Mouse (Mus musculus): Measurements from ENCODE around the gene Myct1. TPM values are rescaled to one million over a fixed set of nuclear protein-coding genes. Genes with fewer than 3 reads are reported as not detected.
A peak's percentile ranks its signal among the peaks of the same experiment; 100 is the strongest.

The Myct1 gene
- polyA plus RNA-seq, 1 experiment from 2014 or later, result 5.2 TPM

- no peak overlapping the region for H3K27ac ChIP-seq (replicated peaks)
- no peak overlapping the region for H3K9ac ChIP-seq
- no peak; the same call in 1 of the 2 replicates for ATAC-seq (ENCODE audit: extremely low read depth, insufficient number of reproducible peaks, low FRiP score, low TSS enrichment)
- H3K4me3 ChIP-seq, result no peak overlapping the region
- 77% methylated on average over 4 of the region's 4 CpGs for WGBS
- no peaks in the 10 kb centered on the region for H3K27me3 ChIP-seq (replicated peaks)
- no peaks in the 10 kb centered on the region for H3K9me3 ChIP-seq
- H3K4me2 ChIP-seq, result no peak overlapping the region
- H3K36me3 ChIP-seq, result no peaks in the 10 kb centered on the region
- H3K4me1 ChIP-seq, result no peaks in the 10 kb centered on the region
Measured at GRCm38 (mm10) chr10:5568991-5569390, 24.6 kb upstream of the Myct1 start.

GRCm38 (mm10) chr10:5570059-5570458 is 23.5 kb upstream of the Myct1 start:
- ATAC-seq (ENCODE audit: extremely low read depth, insufficient number of reproducible peaks, low FRiP score, low TSS enrichment), result no peak
- WGBS, result 71% methylated on average over 8 of the region's 8 CpGs
- no peak overlapping the region for H3K27ac ChIP-seq (replicated peaks)

GRCm38 (mm10) chr10:5571332-5571731 is 22.2 kb upstream of the Myct1 start:
- no peaks in the 10 kb centered on the region for H3K36me3 ChIP-seq
- H3K9ac ChIP-seq, result no peak overlapping the region
- ATAC-seq (ENCODE audit: extremely low read depth, insufficient number of reproducible peaks, low FRiP score, low TSS enrichment), result no peak
- H3K27me3 ChIP-seq (replicated peaks), result no peaks in the 10 kb centered on the region
- H3K9me3 ChIP-seq, result peaks cover 4% of the 10 kb centered on the region; the same call in 1 of the 2 replicates
- 67% methylated on average over 5 of the region's 5 CpGs for WGBS
- H3K4me1 ChIP-seq, result no peaks in the 10 kb centered on the region
- no peak overlapping the region for H3K4me2 ChIP-seq
- no peak overlapping the region for H3K27ac ChIP-seq (replicated peaks)
- H3K4me3 ChIP-seq, result no peak overlapping the region

More at GRCm38 (mm10) chr10:5570059-5570458, 23.5 kb upstream of the Myct1 start:
- H3K36me3 ChIP-seq, result no peaks in the 10 kb centered on the region
- no peak overlapping the region for H3K9ac ChIP-seq
- H3K27me3 ChIP-seq (replicated peaks), result no peaks in the 10 kb centered on the region
- no peaks in the 10 kb centered on the region for H3K4me1 ChIP-seq
- H3K4me3 ChIP-seq, result no peak overlapping the region
- H3K4me2 ChIP-seq, result no peak overlapping the region
- peaks cover 4% of the 10 kb centered on the region; the same call in 1 of the 2 replicates for H3K9me3 ChIP-seq

GRCm38 (mm10) chr10:5573328-5573727 is 20.2 kb upstream of the Myct1 start:
- Histone ChIP-seq H3K9ac (no peak overlapping the region), H3K4me1 (no peaks in the 10 kb centered on the region), H3K4me2 (no peak overlapping the region), H3K36me3 (no peaks in the 10 kb centered on the region), H3K9me3 (peaks cover 4% of the 10 kb centered on the region; the same call in 1 of the 2 replicates), H3K4me3 (no peak overlapping the region), H3K27ac (replicated peaks) (no peak overlapping the region), H3K27me3 (replicated peaks) (no peaks in the 10 kb centered on the region)
- ATAC-seq (ENCODE audit: extremely low read depth, insufficient number of reproducible peaks, low FRiP score, low TSS enrichment), result no peak
- 50% methylated on average over 2 of the region's 2 CpGs for WGBS

GRCm38 (mm10) chr10:5591061-5591460 is 2.5 kb upstream of the Myct1 start:
- H3K27me3 ChIP-seq (replicated peaks), result no peaks in the 10 kb centered on the region
- no peaks in the 10 kb centered on the region for H3K9me3 ChIP-seq
- WGBS, result 80% methylated on average over 2 of the region's 2 CpGs
- H3K36me3 ChIP-seq, result no peaks in the 10 kb centered on the region
- H3K27ac ChIP-seq (replicated peaks), result peak overlapping the region; percentile 84
- H3K4me1 ChIP-seq, result peaks cover 17% of the 10 kb centered on the region
- H3K9ac ChIP-seq, result no peak overlapping the region
- H3K4me3 ChIP-seq, result no peak overlapping the region
- no peak overlapping the region for H3K4me2 ChIP-seq
- no peak for ATAC-seq (ENCODE audit: extremely low read depth, insufficient number of reproducible peaks, low FRiP score, low TSS enrichment)

GRCm38 (mm10) chr10:5591996-5592395 is 1.6 kb upstream of the Myct1 start:
- H3K36me3 ChIP-seq, result no peaks in the 10 kb centered on the region
- H3K9ac ChIP-seq, result no peak overlapping the region
- peak overlapping the region; percentile 84 for H3K27ac ChIP-seq (replicated peaks)
- H3K4me1 ChIP-seq, result peaks cover 21% of the 10 kb centered on the region
- WGBS, result 59% methylated on average over 4 of the region's 4 CpGs
- no peak overlapping the region for H3K4me3 ChIP-seq
- H3K9me3 ChIP-seq, result no peaks in the 10 kb centered on the region
- H3K4me2 ChIP-seq, result no peak overlapping the region
- ATAC-seq (ENCODE audit: extremely low read depth, insufficient number of reproducible peaks, low FRiP score, low TSS enrichment), result no peak
- H3K27me3 ChIP-seq (replicated peaks), result no peaks in the 10 kb centered on the region

GRCm38 (mm10) chr10:5594457-5594856 is 882 bp downstream of the Myct1 start:
- Histone ChIP-seq H3K9ac (peak overlapping the region; percentile 54; the same call in 1 of the 2 replicates), H3K27me3 (replicated peaks) (no peaks in the 10 kb centered on the region), H3K4me3 (peak overlapping the region; percentile 37), H3K4me1 (peaks cover 21% of the 10 kb centered on the region), H3K9me3 (no peaks in the 10 kb centered on the region), H3K27ac (replicated peaks) (no peak overlapping the region; the same call in 1 of the 2 replicates), H3K36me3 (no peaks in the 10 kb centered on the region), H3K4me2 (peak overlapping the region; percentile 36)
- no peak for ATAC-seq (ENCODE audit: extremely low read depth, insufficient number of reproducible peaks, low FRiP score, low TSS enrichment)
- WGBS, result 57% methylated on average over 5 of the region's 5 CpGs

- WGBS, result 29% methylated on average over 6 of the region's 6 CpGs
- no peaks in the 10 kb centered on the region for H3K36me3 ChIP-seq
- H3K27me3 ChIP-seq (replicated peaks), result no peaks in the 10 kb centered on the region
- no peaks in the 10 kb centered on the region for H3K9me3 ChIP-seq
- no peak for ATAC-seq (ENCODE audit: extremely low read depth, insufficient number of reproducible peaks, low FRiP score, low TSS enrichment)
- peak overlapping the region; percentile 24 for H3K4me2 ChIP-seq
- H3K4me1 ChIP-seq, result peaks cover 18% of the 10 kb centered on the region
- H3K27ac ChIP-seq (replicated peaks), result no peak overlapping the region
- no peak overlapping the region for H3K4me3 ChIP-seq
- no peak overlapping the region for H3K9ac ChIP-seq
Measured at GRCm38 (mm10) chr10:5596559-5596958, 3.0 kb downstream of the Myct1 start.

GRCm38 (mm10) chr10:5600123-5600522 is 6.5 kb downstream of the Myct1 start:
- Histone ChIP-seq H3K4me2 (no peak overlapping the region), H3K27me3 (replicated peaks) (no peaks in the 10 kb centered on the region), H3K36me3 (no peaks in the 10 kb centered on the region), H3K9me3 (no peaks in the 10 kb centered on the region), H3K4me1 (0 out of 2 replicates have a peak, but pooled peaks cover 4% of the 10 kb centered on the region), H3K27ac (replicated peaks) (no peak overlapping the region), H3K4me3 (no peak overlapping the region), H3K9ac (no peak overlapping the region)
- 18% methylated on average over 7 of the region's 7 CpGs for WGBS
- ATAC-seq (ENCODE audit: extremely low read depth, insufficient number of reproducible peaks, low FRiP score, low TSS enrichment), result no peak

GRCm38 (mm10) chr10:5603512-5603911 is 9.9 kb downstream of the Myct1 start:
- H3K9me3 ChIP-seq, result no peaks in the 10 kb centered on the region
- H3K4me2 ChIP-seq, result peak overlapping the region; percentile 8; the same call in 1 of the 2 replicates
- H3K4me3 ChIP-seq, result no peak overlapping the region
- ATAC-seq (ENCODE audit: extremely low read depth, insufficient number of reproducible peaks, low FRiP score, low TSS enrichment), result no peak
- H3K27ac ChIP-seq (replicated peaks), result no peak overlapping the region
- H3K36me3 ChIP-seq, result no peaks in the 10 kb centered on the region
- H3K4me1 ChIP-seq, result no peaks in the 10 kb centered on the region
- H3K27me3 ChIP-seq (replicated peaks), result no peaks in the 10 kb centered on the region
- WGBS, result 62% methylated on average over 10 of the region's 10 CpGs
- no peak overlapping the region for H3K9ac ChIP-seq

- WGBS, result 76% methylated on average over 13 of the region's 13 CpGs
- Histone ChIP-seq H3K9me3 (no peaks in the 10 kb centered on the region), H3K4me3 (no peak overlapping the region), H3K4me2 (no peak overlapping the region), H3K4me1 (no peaks in the 10 kb centered on the region), H3K27me3 (replicated peaks) (no peaks in the 10 kb centered on the region), H3K27ac (replicated peaks) (no peak overlapping the region), H3K36me3 (no peaks in the 10 kb centered on the region), H3K9ac (no peak overlapping the region)
- ATAC-seq (ENCODE audit: extremely low read depth, insufficient number of reproducible peaks, low FRiP score, low TSS enrichment), result no peak
Measured at GRCm38 (mm10) chr10:5604371-5604770, 10.8 kb downstream of the Myct1 start.

- H3K9me3 ChIP-seq, result no peaks in the 10 kb centered on the region
- no peaks in the 10 kb centered on the region for H3K36me3 ChIP-seq
- H3K9ac ChIP-seq, result no peak overlapping the region
- H3K27me3 ChIP-seq (replicated peaks), result no peaks in the 10 kb centered on the region
- no peaks in the 10 kb centered on the region for H3K4me1 ChIP-seq
- no peak overlapping the region for H3K4me3 ChIP-seq
- H3K27ac ChIP-seq (replicated peaks), result no peak overlapping the region
- no peak overlapping the region for H3K4me2 ChIP-seq
- no peak for ATAC-seq (ENCODE audit: extremely low read depth, insufficient number of reproducible peaks, low FRiP score, low TSS enrichment)
- 77% methylated on average over 3 of the region's 3 CpGs for WGBS
Measured at GRCm38 (mm10) chr10:5608874-5609273, 15.3 kb downstream of the Myct1 start.

All from heart, embryonic 13.5 days (tissue).